Mouse (Mus musculus): ENCODE data around the gene Syt16. TPM values are rescaled to one million over a fixed set of nuclear protein-coding genes. Genes with fewer than 3 reads are reported as not detected.

Syt16 gene
- polyA plus RNA-seq, 1 experiment from 2014 or later, result 0.24 TPM

DNA sequence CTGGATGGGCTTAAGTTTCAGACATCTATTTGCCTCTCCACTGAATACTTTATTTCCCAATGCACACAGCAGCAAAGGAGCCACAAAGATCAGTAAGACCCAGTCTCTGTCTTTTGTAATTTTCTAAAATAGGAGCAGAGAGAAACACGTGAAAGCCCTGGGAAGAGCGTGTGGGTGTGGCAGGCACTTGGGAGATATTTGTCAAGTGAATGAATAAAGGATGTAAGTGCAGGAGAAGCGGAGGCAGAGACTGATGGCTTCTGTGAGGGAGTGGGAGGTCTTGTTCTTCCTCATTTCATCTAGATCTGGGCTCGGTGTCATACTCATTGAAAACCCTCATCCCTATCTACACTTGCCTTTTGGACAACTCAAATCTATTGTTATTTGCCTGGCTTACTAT, 78.6 kb downstream of the Syt16 start:
- H3K27me3 ChIP-seq, result no peaks in the 10 kb centered on the region
- no peak overlapping the region for H3K4me2 ChIP-seq
- H3K4me3 ChIP-seq, result no peak overlapping the region
- H3K36me3 ChIP-seq, result no peaks in the 10 kb centered on the region
- H3K9ac ChIP-seq, result no peak overlapping the region
- H3K9me3 ChIP-seq (replicated peaks), result no peaks in the 10 kb centered on the region
- 50% methylated on average over 4 of the region's 4 CpGs for WGBS
- H3K27ac ChIP-seq, result no peak overlapping the region
- no peaks in the 10 kb centered on the region for H3K4me1 ChIP-seq (replicated peaks)
- no peak for ATAC-seq (replicated peaks; ENCODE audit: insufficient number of reproducible peaks, insufficient read depth, low FRiP score, low read depth)

DNA sequence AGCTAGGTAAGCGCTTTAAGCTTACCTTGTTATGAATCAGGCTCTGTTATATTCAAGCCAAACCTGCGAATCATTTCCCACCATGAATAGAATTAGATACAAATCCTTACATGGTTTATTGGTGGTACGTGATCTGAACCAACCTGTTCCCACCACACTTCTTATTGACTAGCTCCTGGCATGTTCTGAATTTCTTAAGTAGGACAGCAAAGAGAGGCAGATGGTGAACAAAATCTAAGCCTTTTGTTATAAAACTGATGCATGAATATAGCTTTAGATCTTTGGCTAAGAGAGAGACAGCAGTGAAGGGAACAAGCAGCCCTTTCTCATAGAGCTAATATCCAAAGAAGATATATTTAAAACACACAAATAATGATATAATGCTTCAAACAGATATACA, 83.7 kb downstream of the Syt16 start:
- H3K9ac ChIP-seq, result no peak overlapping the region
- H3K27me3 ChIP-seq, result no peaks in the 10 kb centered on the region
- H3K4me2 ChIP-seq, result no peak overlapping the region
- no peaks in the 10 kb centered on the region for H3K9me3 ChIP-seq (replicated peaks)
- no peaks in the 10 kb centered on the region for H3K4me1 ChIP-seq (replicated peaks)
- H3K27ac ChIP-seq, result no peak overlapping the region
- 81% methylated on average over 3 of the region's 3 CpGs for WGBS
- H3K4me3 ChIP-seq, result no peak overlapping the region
- no peaks in the 10 kb centered on the region for H3K36me3 ChIP-seq
- ATAC-seq (replicated peaks; ENCODE audit: insufficient number of reproducible peaks, insufficient read depth, low FRiP score, low read depth), result no peak

GRCm38 (mm10) chr12:74084389-74084788, 86.9 kb downstream of the Syt16 start:
- no peak overlapping the region for H3K9ac ChIP-seq
- H3K4me1 ChIP-seq (replicated peaks), result no peaks in the 10 kb centered on the region
- H3K36me3 ChIP-seq, result no peaks in the 10 kb centered on the region
- no peak overlapping the region for H3K4me2 ChIP-seq
- no peak overlapping the region for H3K4me3 ChIP-seq
- H3K27ac ChIP-seq, result no peak overlapping the region
- H3K9me3 ChIP-seq (replicated peaks), result no peaks in the 10 kb centered on the region
- no peaks in the 10 kb centered on the region for H3K27me3 ChIP-seq
- 85% methylated on average over 5 of the region's 5 CpGs for WGBS
- ATAC-seq (replicated peaks; ENCODE audit: insufficient number of reproducible peaks, insufficient read depth, low FRiP score, low read depth), result no peak

GRCm38 (mm10) chr12:74087086-74087485, 89.6 kb downstream of the Syt16 start:
- Histone ChIP-seq H3K9me3 (replicated peaks) (no peaks in the 10 kb centered on the region), H3K27ac (no peak overlapping the region), H3K27me3 (no peaks in the 10 kb centered on the region), H3K4me1 (replicated peaks) (no peaks in the 10 kb centered on the region), H3K9ac (no peak overlapping the region), H3K36me3 (no peaks in the 10 kb centered on the region), H3K4me3 (no peak overlapping the region), H3K4me2 (no peak overlapping the region)
- 70% methylated on average over 8 of the region's 8 CpGs for WGBS
- no peak for ATAC-seq (replicated peaks; ENCODE audit: insufficient number of reproducible peaks, insufficient read depth, low FRiP score, low read depth)

GRCm38 (mm10) chr12:74089342-74090131, 92.1 kb downstream of the Syt16 start:
- Histone ChIP-seq H3K4me1 (replicated peaks) (no peaks in the 10 kb centered on the region), H3K9ac (no peak overlapping the region), H3K4me3 (no peak overlapping the region), H3K27ac (no peak overlapping the region), H3K9me3 (replicated peaks) (no peaks in the 10 kb centered on the region), H3K4me2 (no peak overlapping the region), H3K27me3 (no peaks in the 10 kb centered on the region), H3K36me3 (no peaks in the 10 kb centered on the region)
- no peak for ATAC-seq (replicated peaks; ENCODE audit: insufficient number of reproducible peaks, insufficient read depth, low FRiP score, low read depth)
- WGBS, result 85% methylated on average over 1 of the region's 1 CpGs

DNA sequence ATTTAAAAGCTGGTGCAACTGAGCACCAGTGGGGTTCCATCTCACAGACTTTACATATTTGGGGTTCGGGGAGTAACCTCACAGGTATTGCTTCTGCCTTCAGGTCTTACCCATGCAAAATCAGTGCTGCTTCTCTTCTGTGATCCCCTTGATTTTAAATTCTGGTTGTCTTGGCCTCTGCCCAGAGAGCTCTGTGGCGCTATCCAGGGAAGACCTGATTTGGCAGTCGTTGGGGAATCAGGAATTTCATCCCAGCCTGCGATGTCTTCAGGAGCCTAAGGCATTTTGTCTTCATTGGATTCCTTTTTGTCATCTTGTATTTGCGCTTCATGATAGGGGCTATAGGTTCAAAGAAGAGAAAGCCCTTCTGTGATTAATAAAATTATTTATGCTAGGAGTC, 95.1 kb downstream of the Syt16 start:
- Histone ChIP-seq H3K9ac (no peak overlapping the region), H3K4me2 (no peak overlapping the region), H3K4me1 (replicated peaks) (no peaks in the 10 kb centered on the region), H3K27me3 (no peaks in the 10 kb centered on the region), H3K4me3 (no peak overlapping the region), H3K36me3 (no peaks in the 10 kb centered on the region), H3K9me3 (replicated peaks) (no peaks in the 10 kb centered on the region), H3K27ac (no peak overlapping the region)
- WGBS, result 69% methylated on average over 5 of the region's 5 CpGs
- no peak for ATAC-seq (replicated peaks; ENCODE audit: insufficient number of reproducible peaks, insufficient read depth, low FRiP score, low read depth)

- Histone ChIP-seq H3K27me3 (no peaks in the 10 kb centered on the region), H3K27ac (no peak overlapping the region), H3K4me3 (no peak overlapping the region), H3K36me3 (no peaks in the 10 kb centered on the region), H3K4me2 (no peak overlapping the region), H3K9ac (no peak overlapping the region), H3K9me3 (replicated peaks) (no peaks in the 10 kb centered on the region), H3K4me1 (replicated peaks) (no peaks in the 10 kb centered on the region)
- WGBS, result 76% methylated on average over 8 of the region's 8 CpGs
- no peak for ATAC-seq (replicated peaks; ENCODE audit: insufficient number of reproducible peaks, insufficient read depth, low FRiP score, low read depth)
Measured at GRCm38 (mm10) chr12:74093110-74093509, 95.6 kb downstream of the Syt16 start.

GRCm38 (mm10) chr12:74094701-74095100, 97.2 kb downstream of the Syt16 start:
- Histone ChIP-seq H3K27ac (no peak overlapping the region), H3K27me3 (no peaks in the 10 kb centered on the region), H3K36me3 (no peaks in the 10 kb centered on the region), H3K4me2 (no peak overlapping the region), H3K9me3 (replicated peaks) (no peaks in the 10 kb centered on the region), H3K9ac (no peak overlapping the region), H3K4me3 (no peak overlapping the region), H3K4me1 (replicated peaks) (no peaks in the 10 kb centered on the region)
- 68% methylated on average over 5 of the region's 5 CpGs for WGBS
- ATAC-seq (replicated peaks; ENCODE audit: insufficient number of reproducible peaks, insufficient read depth, low FRiP score, low read depth), result no peak

DNA sequence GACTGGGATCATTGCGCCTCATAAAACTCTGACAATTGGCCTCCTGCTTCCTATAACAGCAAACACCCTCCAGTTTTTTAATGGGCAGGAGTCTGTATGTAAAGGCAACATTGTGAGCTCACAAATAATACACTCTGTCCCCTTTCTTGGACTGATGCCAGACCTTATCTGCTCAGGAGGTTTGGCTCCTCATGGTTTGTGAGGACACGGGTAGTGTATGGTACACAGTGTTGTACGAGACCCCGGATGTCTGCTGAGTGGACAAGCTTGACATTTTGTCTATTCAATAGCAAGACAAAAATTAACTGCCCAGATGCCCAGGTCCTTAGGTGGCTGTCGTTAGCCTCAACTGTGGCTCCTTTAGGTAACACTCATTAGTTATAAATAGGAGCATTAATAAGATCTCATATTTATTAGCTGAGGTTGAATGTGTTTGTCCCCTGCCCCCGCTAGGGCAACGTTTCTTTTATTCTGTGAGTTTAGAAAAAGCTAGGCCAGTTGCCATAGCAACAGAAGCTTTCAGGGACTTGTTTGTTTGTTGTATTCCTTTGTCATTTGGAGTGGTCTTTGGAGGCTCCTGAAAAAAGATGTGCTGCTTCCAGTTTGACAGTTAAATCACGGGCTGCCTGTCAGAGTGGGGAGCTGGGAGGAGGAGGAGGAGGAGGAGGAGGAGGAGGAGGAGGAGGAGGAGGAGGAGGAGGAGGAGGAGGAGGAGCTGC, 101.3 kb downstream of the Syt16 start:
- Histone ChIP-seq H3K9me3 (replicated peaks) (no peaks in the 10 kb centered on the region), H3K27ac (no peak overlapping the region), H3K4me2 (no peak overlapping the region), H3K27me3 (no peaks in the 10 kb centered on the region), H3K4me3 (no peak overlapping the region), H3K36me3 (no peaks in the 10 kb centered on the region), H3K9ac (no peak overlapping the region), H3K4me1 (replicated peaks) (no peaks in the 10 kb centered on the region)
- 43% methylated on average over 8 of the region's 8 CpGs for WGBS
- no peak for ATAC-seq (replicated peaks; ENCODE audit: insufficient number of reproducible peaks, insufficient read depth, low FRiP score, low read depth)

- Histone ChIP-seq H3K36me3 (no peaks in the 10 kb centered on the region), H3K9ac (no peak overlapping the region), H3K27me3 (no peaks in the 10 kb centered on the region), H3K4me1 (replicated peaks) (no peaks in the 10 kb centered on the region), H3K4me2 (no peak overlapping the region), H3K9me3 (replicated peaks) (no peaks in the 10 kb centered on the region), H3K4me3 (no peak overlapping the region), H3K27ac (no peak overlapping the region)
- no peak for ATAC-seq (replicated peaks; ENCODE audit: insufficient number of reproducible peaks, insufficient read depth, low FRiP score, low read depth)
- WGBS, result 73% methylated on average over 6 of the region's 6 CpGs
Measured at GRCm38 (mm10) chr12:74105811-74106513, 108.5 kb downstream of the Syt16 start.

GRCm38 (mm10) chr12:74108663-74109081, 111.2 kb downstream of the Syt16 start:
- Histone ChIP-seq H3K36me3 (no peaks in the 10 kb centered on the region), H3K27ac (no peak overlapping the region), H3K9ac (no peak overlapping the region), H3K4me3 (no peak overlapping the region), H3K4me1 (replicated peaks) (no peaks in the 10 kb centered on the region), H3K4me2 (no peak overlapping the region), H3K27me3 (no peaks in the 10 kb centered on the region), H3K9me3 (replicated peaks) (no peaks in the 10 kb centered on the region)
- ATAC-seq (replicated peaks; ENCODE audit: insufficient number of reproducible peaks, insufficient read depth, low FRiP score, low read depth), result no peak
- WGBS, result 45% methylated on average over 4 of the region's 4 CpGs

Data from heart, embryonic 15.5 days (tissue).